In the genomic region with DNA sequence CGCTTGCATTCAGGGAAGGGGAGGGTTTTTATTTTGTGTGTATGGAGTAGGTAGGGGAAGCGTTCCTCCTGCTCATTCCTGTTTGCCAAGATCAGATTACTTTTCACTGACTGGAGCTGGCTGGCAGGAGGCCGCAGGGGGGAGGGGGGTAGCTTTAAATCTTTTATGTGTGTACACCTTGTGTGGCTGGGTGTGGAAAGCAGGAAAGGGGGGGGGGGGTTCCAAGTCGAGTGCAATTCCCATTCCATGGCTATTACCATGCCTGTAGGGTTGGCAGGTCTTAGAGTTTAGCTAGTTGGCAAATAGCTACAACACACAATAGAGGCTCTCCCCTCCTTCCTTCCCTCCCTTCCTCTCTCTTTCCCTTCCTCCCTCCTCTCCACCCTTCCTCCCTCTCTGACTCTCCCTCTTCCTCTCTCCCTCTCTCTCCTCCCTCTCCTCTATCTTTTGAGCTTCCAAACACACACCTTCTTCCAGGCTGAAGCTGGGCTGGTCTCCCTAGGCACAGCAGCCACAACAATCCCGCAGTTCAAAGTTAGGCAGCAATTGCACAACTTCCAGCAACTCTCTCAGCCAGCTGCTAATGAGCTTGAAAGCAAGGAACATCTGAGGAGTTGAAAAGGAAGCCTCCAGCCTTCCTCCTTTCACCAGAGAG, we compare ENCODE assay signal across 8 mouse cellular contexts. TPM values are rescaled to one million over a fixed set of nuclear protein-coding genes. Genes with fewer than 3 reads are reported as not detected.
DNase-seq lines count a peak whose midpoint lies in the region; ATAC-seq and TF ChIP-seq lines count a peak whose summit lies in the region.

A gene (plus strand): TSS at position 416 of the 655 bp plus-strand sequence.

- peak within 1 kb of the TSS; percentile 5; the same call in 1 of the 2 replicates for H3K4me3 ChIP-seq in thymus, adult 2 months (ENCODE audit: control insufficient read depth, insufficient read depth, low read length)
- peak within 1 kb of the TSS; percentile 8; the same call in 1 of the 2 replicates for H3K4me3 ChIP-seq in heart, embryonic 12.5 days
- peak within 1 kb of the TSS; percentile 31 for H3K4me3 ChIP-seq in stomach, embryonic 15.5 days (replicated peaks)

- H3K9ac ChIP-seq in heart, embryonic 12.5 days, result no peak within 1 kb of the TSS
- no peak within 1 kb of the TSS for H3K9ac ChIP-seq in stomach, embryonic 15.5 days

- 54% methylated on average over 5 of the region's 5 CpGs for WGBS in thymus, adult 2 months
- WGBS in heart, embryonic 12.5 days, result 13% methylated on average over 5 of the region's 5 CpGs
- 2% methylated on average over 5 of the region's 5 CpGs for WGBS in stomach, embryonic 15.5 days

- no peaks in the 10 kb centered on the region for H3K9me3 ChIP-seq in heart, embryonic 12.5 days (replicated peaks)
- H3K9me3 ChIP-seq in stomach, embryonic 15.5 days, result no peaks in the 10 kb centered on the region

- no peak for DNase-seq in thymus, adult 2 months
- no peak for DNase-seq in thymus, postnatal 4 days
- peak; percentile 65 for DNase-seq in kidney, adult 9 months
- peak; percentile 51 for DNase-seq in lung, postnatal 14 days
- no peak for DNase-seq in right cerebral cortex, postnatal 10 days (ENCODE audit: low spot score in 2 of 2)
- DNase-seq in thymus, postnatal 14 days, result no peak

- peak; percentile 61 for ATAC-seq in heart, embryonic 12.5 days (ENCODE audit: insufficient number of reproducible peaks, low FRiP score)
- peak; percentile 93 for ATAC-seq in stomach, embryonic 15.5 days (ENCODE audit: insufficient read depth, low FRiP score, low read depth)

- H3K4me1 ChIP-seq in thymus, adult 2 months (replicated peaks; ENCODE audit: control insufficient read depth, insufficient read depth, low read length), result no peaks in the 10 kb centered on the region
- peaks cover 10% of the 10 kb centered on the region; the same call in 1 of the 2 replicates for H3K4me1 ChIP-seq in heart, embryonic 12.5 days (replicated peaks)
- H3K4me1 ChIP-seq in stomach, embryonic 15.5 days, result no peaks in the 10 kb centered on the region

- no peaks in the 10 kb centered on the region for H3K36me3 ChIP-seq in thymus, adult 2 months (ENCODE audit: control insufficient read depth, insufficient read depth, low read length)
- no peaks in the 10 kb centered on the region for H3K36me3 ChIP-seq in heart, embryonic 12.5 days
- no peaks in the 10 kb centered on the region for H3K36me3 ChIP-seq in stomach, embryonic 15.5 days

- TF ChIP-seq POLR2A in thymus, adult 2 months (IDR thresholded peaks at IDR 0.05; ENCODE audit: control insufficient read depth, extremely low read depth, insufficient read depth, low read length, poor library complexity), result no peak

- peak within 1 kb of the TSS; percentile 8; the same call in 1 of the 2 replicates for H3K4me2 ChIP-seq in heart, embryonic 12.5 days
- H3K4me2 ChIP-seq in stomach, embryonic 15.5 days, result peak within 1 kb of the TSS; percentile 29

- H3K27ac ChIP-seq in thymus, adult 2 months (ENCODE audit: control insufficient read depth, insufficient read depth, low read length), result peak within 1 kb of the TSS; percentile 24; the same call in 1 of the 2 replicates
- no peak within 1 kb of the TSS for H3K27ac ChIP-seq in heart, embryonic 12.5 days (ENCODE audit: poor library complexity, severe bottlenecking)
- H3K27ac ChIP-seq in stomach, embryonic 15.5 days, result peak within 1 kb of the TSS; percentile 77

- TF ChIP-seq CTCF in thymus, adult 2 months (IDR thresholded peaks at IDR 0.05; ENCODE audit: borderline replicate concordance, control insufficient read depth, extremely low read depth, insufficient read depth, low read length, poor library complexity), result no peak

- no peaks in the 10 kb centered on the region for H3K27me3 ChIP-seq in thymus, adult 2 months (ENCODE audit: control insufficient read depth, insufficient read depth, low read length)
- no peaks in the 10 kb centered on the region for H3K27me3 ChIP-seq in heart, embryonic 12.5 days (replicated peaks)
- H3K27me3 ChIP-seq in stomach, embryonic 15.5 days (replicated peaks), result no peaks in the 10 kb centered on the region

RNA-seq across cellular contexts. Expression of the gene that starts here (rescaled TPM):
- 0.19 and 0.23 TPM in 2 replicates for polyA plus RNA-seq in thymus, adult 2 months (2012; rRNA removed)
- polyA plus RNA-seq in heart, embryonic 12.5 days (2016; fragmentation: Nextera tagmentation; extraction: Ambion mirVana), result 0.72 and 0.81 TPM in 2 replicates
- 3.7 and 3.8 TPM in 2 replicates for polyA plus RNA-seq in stomach, embryonic 15.5 days (2015; fragmentation: Nextera tagmentation; extraction: Ambion mirVana)

Comparison
In these comparisons a context has a peak if more than half of its experiments do, and no peak if none do; other contexts are left out.
1. Peak in ATAC-seq, H3K4me3 ChIP-seq and H3K4me2 ChIP-seq in heart, embryonic 12.5 days; RNA of the gene not detected or under 1 TPM.
2. DNase-seq: peak in kidney, adult 9 months (single experiment) and lung, postnatal 14 days (single experiment); none in thymus, adult 2 months (single experiment), thymus, postnatal 4 days (single experiment), right cerebral cortex, postnatal 10 days (0 of 2) and thymus, postnatal 14 days (single experiment).
3. Peak in every context shown above with its lines, with median percentiles within 50 percentile points of each other: H3K4me3 ChIP-seq.